Mouse (Mus musculus) limb, embryonic 15.5 days (tissue): ENCODE data around the gene Ntn1. TPM values are rescaled to one million over a fixed set of nuclear protein-coding genes. Genes with fewer than 3 reads are reported as not detected.

Experiments
- ATAC-seq: fragments of 200-750 bp; cut with Nextera tagmentation; 2 replicates; pipeline ENCODE4 v1.8.0; 2017; ENCODE audit warnings: low read depth, moderate TSS enrichment; ENCODE audit not compliant: insufficient number of reproducible peaks, low FRiP score, low TSS enrichment
- H3K27ac ChIP-seq: fragments of 300-500 bp; sonication (generic); 2 replicates; pipeline ENCODE4 v1.5.1; 2015; ENCODE audit warnings: moderate library complexity, mild to moderate bottlenecking, inconsistent platforms
- H3K27me3 ChIP-seq: fragments of 300-500 bp; sonication (generic); 2 replicates; pipeline ENCODE4 v1.6.1; 2015; ENCODE audit warnings: inconsistent platforms
- H3K36me3 ChIP-seq: fragments of 300-500 bp; sonication (generic); 2 replicates; pipeline ENCODE4 v1.6.1; 2015; ENCODE audit warnings: inconsistent platforms
- H3K4me1 ChIP-seq: fragments of 300-500 bp; sonication (generic); 2 replicates; pipeline ENCODE4 v1.6.1; 2015; ENCODE audit warnings: inconsistent platforms
- H3K4me2 ChIP-seq: fragments of 300-500 bp; sonication (generic); 2 replicates; pipeline ENCODE4 v1.6.1; 2015; ENCODE audit warnings: mild to moderate bottlenecking, inconsistent platforms
- H3K4me3 ChIP-seq: fragments of 300-500 bp; sonication (generic); 2 replicates; pipeline ENCODE4 v1.5.1; 2015; ENCODE audit warnings: mild to moderate bottlenecking, inconsistent platforms
- H3K9ac ChIP-seq: fragments of 300-500 bp; sonication (generic); 2 replicates; pipeline ENCODE4 v1.6.1; 2015; ENCODE audit warnings: inconsistent platforms
- H3K9me3 ChIP-seq: fragments of 300-500 bp; sonication (generic); 2 replicates; pipeline ENCODE4 v1.6.1; 2016; ENCODE audit warnings: inconsistent platforms
- WGBS: fragments of 180-500 bp; shearing (Covaris S2); methylation state at CpG from one replicate; pipeline ENCODE4 v1.1.7; 2015; 5-methylcytosine and 5-hydroxymethylcytosine counted together
- polyA plus RNA-seq: library from polyadenylated mRNA; unstranded; fragments of >200 nt; fragmentation: Nextera tagmentation; extraction: Ambion mirVana; gene quantifications from 2 replicates; pipeline ENCODE4 v1.2.1, GENCODE M21; 2015

The Ntn1 gene
- polyA plus RNA-seq, 1 experiment from 2014 or later: 9.0 TPM

- ATAC-seq: no peak
- no peaks in the 10 kb centered on the region for H3K36me3 ChIP-seq
- WGBS: 58% methylated on average over 6 of the region's 6 CpGs
- no peak overlapping the region for H3K9ac ChIP-seq
- H3K9me3 ChIP-seq: no peaks in the 10 kb centered on the region
- no peak overlapping the region for H3K4me2 ChIP-seq
- no peaks in the 10 kb centered on the region for H3K27me3 ChIP-seq
- no peak overlapping the region for H3K27ac ChIP-seq
- no peaks in the 10 kb centered on the region for H3K4me1 ChIP-seq
- H3K4me3 ChIP-seq: no peak overlapping the region
These were observed 152.7 kb downstream of the Ntn1 start for GRCm38 (mm10) chr11:68247897-68248296.

GRCm38 (mm10) chr11:68244992-68245261 lies 155.7 kb downstream of the Ntn1 start:
- ATAC-seq: no peak

GRCm38 (mm10) chr11:68244254-68244991 lies 156.2 kb downstream of the Ntn1 start:
- WGBS: 74% methylated on average over 16 of the region's 16 CpGs
- H3K36me3 ChIP-seq: no peaks in the 10 kb centered on the region
- H3K9ac ChIP-seq: no peak overlapping the region
- ATAC-seq: 0 out of 2 replicates have a peak, but pooled peaks have one; percentile 42
- H3K4me2 ChIP-seq: no peak overlapping the region
- H3K9me3 ChIP-seq: no peaks in the 10 kb centered on the region
- H3K27ac ChIP-seq: no peak overlapping the region
- H3K27me3 ChIP-seq: no peaks in the 10 kb centered on the region
- peaks cover 5% of the 10 kb centered on the region for H3K4me1 ChIP-seq
- H3K4me3 ChIP-seq: no peak overlapping the region

More at GRCm38 (mm10) chr11:68244992-68245261, 155.7 kb downstream of the Ntn1 start:
- 79% methylated on average over 5 of the region's 5 CpGs for WGBS
- Histone ChIP-seq H3K9me3 (no peaks in the 10 kb centered on the region), H3K4me3 (no peak overlapping the region), H3K4me2 (no peak overlapping the region), H3K36me3 (no peaks in the 10 kb centered on the region), H3K27ac (no peak overlapping the region), H3K4me1 (no peaks in the 10 kb centered on the region; the same call in 1 of the 2 replicates), H3K27me3 (no peaks in the 10 kb centered on the region), H3K9ac (no peak overlapping the region)

- H3K27me3 ChIP-seq: no peaks in the 10 kb centered on the region
- H3K9ac ChIP-seq: no peak overlapping the region
- no peaks in the 10 kb centered on the region for H3K36me3 ChIP-seq
- H3K4me2 ChIP-seq: no peak overlapping the region
- peaks cover 21% of the 10 kb centered on the region for H3K4me1 ChIP-seq
- H3K27ac ChIP-seq: no peak overlapping the region
- no peak for ATAC-seq
- H3K9me3 ChIP-seq: no peaks in the 10 kb centered on the region
- 33% methylated on average over 5 of the region's 5 CpGs for WGBS
- no peak overlapping the region for H3K4me3 ChIP-seq
These were observed 160.9 kb downstream of the Ntn1 start for GRCm38 (mm10) chr11:68239756-68240155.

- Histone ChIP-seq H3K4me3 (no peak overlapping the region), H3K36me3 (no peaks in the 10 kb centered on the region), H3K9ac (no peak overlapping the region), H3K27ac (no peak overlapping the region), H3K9me3 (no peaks in the 10 kb centered on the region), H3K27me3 (no peaks in the 10 kb centered on the region), H3K4me1 (peaks cover 21% of the 10 kb centered on the region), H3K4me2 (no peak overlapping the region)
- ATAC-seq: no peak
- WGBS: 84% methylated on average over 9 of the region's 9 CpGs
These were observed 167.1 kb downstream of the Ntn1 start for GRCm38 (mm10) chr11:68233469-68233965.

GRCm38 (mm10) chr11:68231558-68231957 lies 169.1 kb downstream of the Ntn1 start:
- Histone ChIP-seq H3K36me3 (no peaks in the 10 kb centered on the region), H3K4me2 (no peak overlapping the region), H3K4me1 (peaks cover 16% of the 10 kb centered on the region), H3K27me3 (no peaks in the 10 kb centered on the region), H3K4me3 (no peak overlapping the region), H3K9me3 (no peaks in the 10 kb centered on the region), H3K27ac (no peak overlapping the region), H3K9ac (no peak overlapping the region)
- no peak for ATAC-seq
- 95% methylated on average over 5 of the region's 5 CpGs for WGBS

GRCm38 (mm10) chr11:68228941-68229665 lies 171.5 kb downstream of the Ntn1 start:
- H3K9ac ChIP-seq: no peak overlapping the region
- no peaks in the 10 kb centered on the region for H3K9me3 ChIP-seq
- H3K4me3 ChIP-seq: no peak overlapping the region
- no peaks in the 10 kb centered on the region for H3K27me3 ChIP-seq
- 29% methylated on average over 18 of the region's 18 CpGs for WGBS
- ATAC-seq: no peak
- H3K36me3 ChIP-seq: no peaks in the 10 kb centered on the region
- H3K4me2 ChIP-seq: 0 out of 2 replicates have a peak overlapping the region, but pooled peaks have one; percentile 5
- H3K27ac ChIP-seq: peak overlapping the region; percentile 85
- H3K4me1 ChIP-seq: peaks cover 18% of the 10 kb centered on the region

GRCm38 (mm10) chr11:68227837-68228236 lies 172.8 kb downstream of the Ntn1 start:
- no peak overlapping the region for H3K4me3 ChIP-seq
- no peak for ATAC-seq
- no peaks in the 10 kb centered on the region for H3K9me3 ChIP-seq
- no peak overlapping the region for H3K27ac ChIP-seq
- H3K4me2 ChIP-seq: no peak overlapping the region
- H3K36me3 ChIP-seq: no peaks in the 10 kb centered on the region
- 97% methylated on average over 6 of the region's 6 CpGs for WGBS
- no peak overlapping the region for H3K9ac ChIP-seq
- H3K27me3 ChIP-seq: no peaks in the 10 kb centered on the region
- peaks cover 18% of the 10 kb centered on the region for H3K4me1 ChIP-seq

- H3K27me3 ChIP-seq: no peaks in the 10 kb centered on the region
- 72% methylated on average over 5 of the region's 5 CpGs for WGBS
- H3K4me1 ChIP-seq: peaks cover 18% of the 10 kb centered on the region
- no peak overlapping the region for H3K27ac ChIP-seq
- no peak for ATAC-seq
- H3K36me3 ChIP-seq: no peaks in the 10 kb centered on the region
- no peak overlapping the region for H3K4me3 ChIP-seq
- no peaks in the 10 kb centered on the region for H3K9me3 ChIP-seq
- H3K4me2 ChIP-seq: no peak overlapping the region
- H3K9ac ChIP-seq: no peak overlapping the region
These were observed 174.0 kb downstream of the Ntn1 start for GRCm38 (mm10) chr11:68226654-68227057.

GRCm38 (mm10) chr11:68223143-68223542 lies 177.5 kb downstream of the Ntn1 start:
- Histone ChIP-seq H3K4me3 (no peak overlapping the region), H3K9ac (no peak overlapping the region), H3K4me1 (peaks cover 27% of the 10 kb centered on the region), H3K36me3 (no peaks in the 10 kb centered on the region), H3K4me2 (no peak overlapping the region), H3K27ac (no peak overlapping the region), H3K27me3 (no peaks in the 10 kb centered on the region), H3K9me3 (no peaks in the 10 kb centered on the region)
- 65% methylated on average over 13 of the region's 13 CpGs for WGBS
- no peak for ATAC-seq

- ATAC-seq: no peak
- no peaks in the 10 kb centered on the region for H3K36me3 ChIP-seq
- H3K4me1 ChIP-seq: peaks cover 32% of the 10 kb centered on the region
- H3K27me3 ChIP-seq: no peaks in the 10 kb centered on the region
- no peak overlapping the region for H3K4me3 ChIP-seq
- H3K9ac ChIP-seq: no peak overlapping the region
- H3K27ac ChIP-seq: no peak overlapping the region
- no peaks in the 10 kb centered on the region for H3K9me3 ChIP-seq
- no peak overlapping the region for H3K4me2 ChIP-seq
- 84% methylated on average over 7 of the region's 7 CpGs for WGBS
These were observed 178.4 kb downstream of the Ntn1 start for GRCm38 (mm10) chr11:68222209-68222608.

GRCm38 (mm10) chr11:68220733-68221132 lies 179.9 kb downstream of the Ntn1 start:
- Histone ChIP-seq H3K36me3 (no peaks in the 10 kb centered on the region), H3K4me2 (no peak overlapping the region), H3K4me1 (peaks cover 43% of the 10 kb centered on the region), H3K9me3 (no peaks in the 10 kb centered on the region), H3K27me3 (no peaks in the 10 kb centered on the region), H3K9ac (no peak overlapping the region), H3K27ac (no peak overlapping the region), H3K4me3 (no peak overlapping the region)
- 54% methylated on average over 4 of the region's 4 CpGs for WGBS
- no peak for ATAC-seq
